Mouse (Mus musculus): ENCODE data around the gene Akap11. TPM values are rescaled to one million over a fixed set of nuclear protein-coding genes. Genes with fewer than 3 reads are reported as not detected.
A peak's percentile ranks its signal among the peaks of the same experiment; 100 is the strongest.

Akap11 gene
- polyA plus RNA-seq, 1 experiment from 2014 or later = 17.6 TPM

DNA sequence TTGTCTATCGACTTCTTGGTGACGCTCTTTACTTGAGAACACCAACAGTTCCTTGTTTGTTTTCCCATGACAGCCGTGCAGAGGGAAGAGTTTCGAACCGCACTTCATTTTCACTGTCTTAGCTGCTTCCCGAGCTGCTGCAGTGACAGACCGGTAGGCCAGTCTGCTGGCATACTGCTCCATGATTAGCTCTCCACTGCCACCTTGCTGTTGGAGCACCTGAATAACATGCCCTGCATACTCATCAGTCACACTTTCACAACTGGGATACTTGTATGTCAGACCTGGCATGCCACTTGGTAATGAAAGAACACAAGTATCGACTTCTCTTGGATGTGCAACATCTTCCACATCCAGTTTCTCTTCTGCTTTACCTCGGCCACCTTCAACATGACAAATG, 25.9 kb downstream of the Akap11 start:
- Histone ChIP-seq H3K4me3 (replicated peaks; ENCODE audit: low read length) (no peak overlapping the region), H3K27ac (ENCODE audit: low read length) (no peak overlapping the region), H3K27me3 (ENCODE audit: control insufficient read depth, insufficient read depth, low read length) (no peaks in the 10 kb centered on the region), H3K36me3 (ENCODE audit: control insufficient read depth, insufficient read depth, low read length) (peaks cover 12% of the 10 kb centered on the region; the same call in 1 of the 2 replicates), H3K4me2 (ENCODE audit: low read depth, low read length) (no peak overlapping the region), H3K9ac (ENCODE audit: low read length) (no peak overlapping the region), H3K9me3 (replicated peaks; ENCODE audit: control insufficient read depth, low read length) (no peaks in the 10 kb centered on the region), H3K4me1 (ENCODE audit: control insufficient read depth, insufficient read depth, low read length) (no peaks in the 10 kb centered on the region)
- no peak for ATAC-seq (ENCODE audit: insufficient read depth, low FRiP score)
- 77% methylated on average over 9 of the region's 9 CpGs for WGBS

DNA sequence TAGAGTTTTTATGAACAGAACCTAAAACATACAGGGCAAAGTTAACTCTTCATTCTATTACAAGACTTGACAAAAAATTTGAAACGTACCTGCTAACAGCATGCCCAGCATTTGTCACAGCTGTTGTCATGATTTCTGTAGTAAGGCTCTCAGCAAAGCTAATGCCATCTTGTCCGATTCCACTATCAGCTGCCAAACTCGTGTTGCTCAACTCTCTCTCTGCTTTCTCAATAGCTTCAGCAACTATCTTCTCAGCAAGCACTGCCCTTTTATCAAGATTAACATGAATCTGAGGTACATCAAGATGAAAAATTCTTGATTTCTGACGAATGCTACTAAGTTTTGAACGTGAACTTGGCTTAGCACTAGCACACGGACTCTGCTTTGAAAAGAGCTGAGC, 26.8 kb downstream of the Akap11 start:
- H3K9me3 ChIP-seq (replicated peaks; ENCODE audit: control insufficient read depth, low read length) = no peaks in the 10 kb centered on the region
- H3K36me3 ChIP-seq (ENCODE audit: control insufficient read depth, insufficient read depth, low read length) = peaks cover 12% of the 10 kb centered on the region; the same call in 1 of the 2 replicates
- H3K4me2 ChIP-seq (ENCODE audit: low read depth, low read length) = no peak overlapping the region
- no peak overlapping the region for H3K9ac ChIP-seq (ENCODE audit: low read length)
- no peak overlapping the region for H3K27ac ChIP-seq (ENCODE audit: low read length)
- H3K4me1 ChIP-seq (ENCODE audit: control insufficient read depth, insufficient read depth, low read length) = no peaks in the 10 kb centered on the region
- ATAC-seq (ENCODE audit: insufficient read depth, low FRiP score) = no peak
- no peak overlapping the region for H3K4me3 ChIP-seq (replicated peaks; ENCODE audit: low read length)
- no peaks in the 10 kb centered on the region for H3K27me3 ChIP-seq (ENCODE audit: control insufficient read depth, insufficient read depth, low read length)
- WGBS = 91% methylated on average over 6 of the region's 6 CpGs

DNA sequence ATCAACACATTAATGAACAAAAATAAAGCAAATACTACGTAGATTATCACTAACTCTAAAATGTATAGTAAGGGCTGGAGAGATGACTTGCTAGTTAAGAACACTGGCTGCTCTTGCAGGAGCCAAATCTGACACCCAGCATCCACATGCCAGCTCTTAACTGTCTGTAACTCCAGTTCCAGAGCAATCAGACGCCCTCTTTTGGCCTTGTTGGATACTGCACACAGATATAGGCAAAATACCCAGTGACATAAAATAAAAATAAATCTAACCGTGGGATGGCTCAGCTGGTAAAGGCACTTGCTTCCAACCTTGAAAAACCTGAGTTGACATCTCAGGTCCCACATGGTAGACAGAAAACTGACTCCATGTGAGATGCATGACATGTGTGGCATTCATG, 36.0 kb downstream of the Akap11 start:
- no peak overlapping the region for H3K4me2 ChIP-seq (ENCODE audit: low read depth, low read length)
- no peak for ATAC-seq (ENCODE audit: insufficient read depth, low FRiP score)
- no peaks in the 10 kb centered on the region for H3K27me3 ChIP-seq (ENCODE audit: control insufficient read depth, insufficient read depth, low read length)
- 73% methylated on average over 3 of the region's 3 CpGs for WGBS
- no peak overlapping the region for H3K27ac ChIP-seq (ENCODE audit: low read length)
- no peak overlapping the region for H3K4me3 ChIP-seq (replicated peaks; ENCODE audit: low read length)
- H3K36me3 ChIP-seq (ENCODE audit: control insufficient read depth, insufficient read depth, low read length) = peaks cover 7% of the 10 kb centered on the region
- H3K9me3 ChIP-seq (replicated peaks; ENCODE audit: control insufficient read depth, low read length) = no peaks in the 10 kb centered on the region
- no peak overlapping the region for H3K9ac ChIP-seq (ENCODE audit: low read length)
- no peaks in the 10 kb centered on the region for H3K4me1 ChIP-seq (ENCODE audit: control insufficient read depth, insufficient read depth, low read length)

DNA sequence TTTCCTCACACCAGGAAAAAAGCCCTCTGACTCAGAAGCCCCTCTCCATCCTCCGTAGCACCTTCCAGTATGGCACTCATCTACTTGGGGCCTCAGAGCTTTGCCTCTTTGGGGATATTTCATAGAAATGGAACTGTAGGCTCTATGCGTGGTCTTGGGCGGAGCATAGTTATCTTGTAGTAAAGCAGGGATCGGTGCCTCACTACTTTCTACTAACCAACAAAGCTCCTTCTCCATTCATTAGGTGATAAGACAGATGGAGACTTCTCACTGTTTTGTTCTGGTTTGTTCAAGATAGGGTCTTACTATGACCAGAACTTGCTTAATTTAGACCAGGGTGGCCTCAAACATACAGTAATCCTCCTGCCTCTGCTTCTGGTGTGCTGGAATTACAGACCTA, 39.9 kb downstream of the Akap11 start:
- Histone ChIP-seq H3K9me3 (replicated peaks; ENCODE audit: control insufficient read depth, low read length) (no peaks in the 10 kb centered on the region), H3K27ac (ENCODE audit: low read length) (no peak overlapping the region), H3K36me3 (ENCODE audit: control insufficient read depth, insufficient read depth, low read length) (peaks cover 7% of the 10 kb centered on the region), H3K9ac (ENCODE audit: low read length) (no peak overlapping the region), H3K4me3 (replicated peaks; ENCODE audit: low read length) (no peak overlapping the region), H3K27me3 (ENCODE audit: control insufficient read depth, insufficient read depth, low read length) (no peaks in the 10 kb centered on the region), H3K4me2 (ENCODE audit: low read depth, low read length) (no peak overlapping the region), H3K4me1 (ENCODE audit: control insufficient read depth, insufficient read depth, low read length) (no peaks in the 10 kb centered on the region)
- no peak; the same call in 1 of the 2 replicates for ATAC-seq (ENCODE audit: insufficient read depth, low FRiP score)
- 89% methylated on average over 4 of the region's 4 CpGs for WGBS

DNA sequence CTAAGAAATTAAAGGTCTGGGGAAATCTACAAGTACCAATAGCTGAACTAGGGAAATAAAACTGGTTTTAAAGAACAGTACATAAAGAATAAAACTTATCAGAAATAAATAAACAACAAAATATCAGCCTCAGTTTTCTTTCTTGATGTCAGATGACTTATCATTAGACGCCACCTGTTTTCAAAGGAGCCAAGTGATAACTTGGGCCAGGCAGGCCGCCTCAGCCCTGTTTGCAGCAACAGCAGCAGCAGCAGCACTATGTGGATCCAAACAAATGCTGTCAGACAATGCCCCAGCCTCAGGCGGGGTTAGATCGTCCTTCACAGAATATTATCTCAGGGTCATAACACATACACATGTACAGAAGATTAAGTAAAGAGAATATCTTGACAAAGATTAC, 41.4 kb downstream of the Akap11 start:
- Histone ChIP-seq H3K9ac (ENCODE audit: low read length) (no peak overlapping the region), H3K9me3 (replicated peaks; ENCODE audit: control insufficient read depth, low read length) (no peaks in the 10 kb centered on the region), H3K36me3 (ENCODE audit: control insufficient read depth, insufficient read depth, low read length) (no peaks in the 10 kb centered on the region), H3K27ac (ENCODE audit: low read length) (no peak overlapping the region), H3K4me3 (replicated peaks; ENCODE audit: low read length) (no peak overlapping the region), H3K4me2 (ENCODE audit: low read depth, low read length) (no peak overlapping the region), H3K27me3 (ENCODE audit: control insufficient read depth, insufficient read depth, low read length) (no peaks in the 10 kb centered on the region), H3K4me1 (ENCODE audit: control insufficient read depth, insufficient read depth, low read length) (no peaks in the 10 kb centered on the region)
- WGBS = 68% methylated on average over 4 of the region's 4 CpGs
- ATAC-seq (ENCODE audit: insufficient read depth, low FRiP score) = no peak

DNA sequence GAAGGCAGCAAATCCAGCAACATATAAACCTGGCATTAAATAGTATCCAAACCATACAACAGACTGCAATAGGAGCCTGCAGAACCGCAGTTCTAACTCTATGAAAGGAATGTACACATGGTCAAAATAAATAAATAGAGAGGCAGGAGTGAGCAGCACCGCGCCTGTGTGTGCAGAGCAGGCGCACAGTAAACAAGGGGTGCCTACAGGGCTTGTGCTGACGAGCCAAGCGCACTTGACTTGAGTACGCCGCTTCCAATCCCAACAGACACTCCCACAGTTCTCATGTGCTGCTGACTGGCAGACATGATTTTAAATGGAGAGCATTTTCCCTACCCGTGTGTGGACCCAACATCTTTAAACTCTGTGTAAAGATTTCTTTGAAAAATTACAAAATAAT, 44.0 kb downstream of the Akap11 start:
- WGBS = 53% methylated on average over 9 of the region's 9 CpGs

DNA sequence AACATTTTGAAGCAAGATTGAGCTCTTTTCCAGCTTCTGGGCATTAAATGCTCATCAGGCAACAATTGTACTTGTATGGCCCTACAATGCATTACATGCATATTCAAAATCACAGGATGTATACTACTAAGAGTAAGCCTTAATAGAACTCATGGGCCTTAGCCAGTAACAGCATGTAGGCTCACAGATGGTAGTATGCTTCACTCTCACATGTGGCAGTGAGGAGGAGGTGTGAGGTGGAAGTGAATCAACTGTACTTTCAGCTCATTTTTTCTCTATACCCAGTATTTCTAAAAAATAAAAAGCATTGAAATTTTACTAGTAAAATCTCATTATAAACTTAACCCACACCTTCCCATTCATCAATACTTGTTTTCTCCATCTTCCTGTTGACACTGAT, 45.2 kb downstream of the Akap11 start:
- Histone ChIP-seq H3K4me2 (ENCODE audit: low read depth, low read length) (no peak overlapping the region), H3K9me3 (replicated peaks; ENCODE audit: control insufficient read depth, low read length) (no peaks in the 10 kb centered on the region), H3K27ac (ENCODE audit: low read length) (no peak overlapping the region), H3K4me1 (ENCODE audit: control insufficient read depth, insufficient read depth, low read length) (no peaks in the 10 kb centered on the region), H3K36me3 (ENCODE audit: control insufficient read depth, insufficient read depth, low read length) (no peaks in the 10 kb centered on the region), H3K4me3 (replicated peaks; ENCODE audit: low read length) (no peak overlapping the region), H3K9ac (ENCODE audit: low read length) (no peak overlapping the region), H3K27me3 (ENCODE audit: control insufficient read depth, insufficient read depth, low read length) (no peaks in the 10 kb centered on the region)
- no peak for ATAC-seq (ENCODE audit: insufficient read depth, low FRiP score)

More for the DNA sequence above, 44.0 kb downstream of the Akap11 start:
- Histone ChIP-seq H3K27me3 (ENCODE audit: control insufficient read depth, insufficient read depth, low read length) (no peaks in the 10 kb centered on the region), H3K27ac (ENCODE audit: low read length) (no peak overlapping the region), H3K36me3 (ENCODE audit: control insufficient read depth, insufficient read depth, low read length) (no peaks in the 10 kb centered on the region), H3K4me3 (replicated peaks; ENCODE audit: low read length) (no peak overlapping the region), H3K9me3 (replicated peaks; ENCODE audit: control insufficient read depth, low read length) (no peaks in the 10 kb centered on the region), H3K9ac (ENCODE audit: low read length) (no peak overlapping the region), H3K4me2 (ENCODE audit: low read depth, low read length) (no peak overlapping the region), H3K4me1 (ENCODE audit: control insufficient read depth, insufficient read depth, low read length) (no peaks in the 10 kb centered on the region)
- no peak for ATAC-seq (ENCODE audit: insufficient read depth, low FRiP score)

DNA sequence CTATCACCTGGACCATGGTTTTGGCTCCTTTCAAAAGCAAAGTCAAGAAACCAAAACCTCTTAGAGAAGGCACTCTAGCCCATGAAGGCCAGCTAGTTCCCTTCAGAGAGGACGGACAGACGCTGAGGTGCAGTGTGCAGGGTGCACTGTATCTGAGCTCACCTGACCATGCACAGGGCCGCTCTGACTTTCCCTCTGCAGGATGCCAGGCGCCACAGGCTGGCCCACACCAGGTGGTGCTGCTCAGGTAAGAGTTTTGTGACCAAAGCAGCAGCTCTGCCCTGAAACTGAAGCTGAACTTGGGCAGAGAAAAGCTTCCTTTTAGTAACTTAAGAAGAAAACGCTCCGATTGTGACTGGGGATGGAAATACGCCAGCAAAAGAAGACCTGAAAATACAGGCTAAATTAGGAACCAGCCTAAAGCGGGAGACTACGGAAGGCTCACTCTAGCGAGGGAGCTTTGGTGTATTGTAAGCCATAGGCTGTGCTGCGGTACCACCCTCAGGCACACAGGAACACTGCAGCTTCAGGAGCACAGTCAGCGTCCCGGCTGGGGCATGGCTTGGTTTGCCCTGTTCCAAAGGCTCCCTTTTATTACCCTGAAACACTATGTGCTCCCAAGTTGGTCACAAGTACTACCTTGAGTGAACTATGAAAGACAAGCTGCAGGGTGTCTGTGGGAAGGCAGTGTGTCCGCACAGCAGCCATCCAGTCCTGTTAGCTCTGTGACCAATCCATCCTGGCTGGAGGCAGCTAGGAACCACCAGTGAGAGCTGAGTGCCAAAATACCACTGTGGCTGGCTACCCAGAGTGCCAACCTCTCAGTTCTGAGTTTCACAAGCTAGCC, 54.0 kb downstream of the Akap11 start:
- Histone ChIP-seq H3K27me3 (ENCODE audit: control insufficient read depth, insufficient read depth, low read length) (no peaks in the 10 kb centered on the region), H3K27ac (ENCODE audit: low read length) (no peak overlapping the region), H3K4me3 (replicated peaks; ENCODE audit: low read length) (peak overlapping the region; percentile 14; the same call in 1 of the 2 replicates), H3K9me3 (replicated peaks; ENCODE audit: control insufficient read depth, low read length) (no peaks in the 10 kb centered on the region), H3K4me1 (ENCODE audit: control insufficient read depth, insufficient read depth, low read length) (no peaks in the 10 kb centered on the region), H3K36me3 (ENCODE audit: control insufficient read depth, insufficient read depth, low read length) (no peaks in the 10 kb centered on the region), H3K9ac (ENCODE audit: low read length) (0 out of 2 replicates have a peak overlapping the region, but pooled peaks have one; percentile 48), H3K4me2 (ENCODE audit: low read depth, low read length) (peak overlapping the region; percentile 46)
- peak; percentile 86; the same call in 1 of the 2 replicates for ATAC-seq (ENCODE audit: insufficient read depth, low FRiP score)
- WGBS = 20% methylated on average over 14 of the region's 14 CpGs

DNA sequence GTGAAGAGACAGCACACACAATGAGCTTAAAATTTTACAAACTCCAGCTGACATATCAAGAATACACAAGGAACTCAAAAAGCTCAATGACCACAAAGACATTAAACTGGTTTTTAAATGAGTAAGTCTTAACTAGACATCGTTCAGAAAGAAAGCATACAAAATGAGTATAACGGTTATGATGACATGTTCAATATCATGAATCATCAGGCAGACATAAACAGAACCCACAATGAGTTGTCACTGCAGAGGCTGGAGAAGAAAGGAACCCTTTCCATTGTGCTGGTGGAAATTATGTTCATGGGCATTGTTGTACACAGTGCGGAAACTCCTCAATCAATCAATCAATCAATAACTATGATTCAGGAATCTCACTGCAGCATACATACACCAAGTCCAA, 62.5 kb downstream of the Akap11 start:
- H3K27ac ChIP-seq (ENCODE audit: low read length) = no peak overlapping the region
- no peak overlapping the region for H3K4me3 ChIP-seq (replicated peaks; ENCODE audit: low read length)
- H3K4me2 ChIP-seq (ENCODE audit: low read depth, low read length) = no peak overlapping the region
- no peaks in the 10 kb centered on the region for H3K27me3 ChIP-seq (ENCODE audit: control insufficient read depth, insufficient read depth, low read length)
- ATAC-seq (ENCODE audit: insufficient read depth, low FRiP score) = no peak
- H3K36me3 ChIP-seq (ENCODE audit: control insufficient read depth, insufficient read depth, low read length) = no peaks in the 10 kb centered on the region
- no peaks in the 10 kb centered on the region for H3K4me1 ChIP-seq (ENCODE audit: control insufficient read depth, insufficient read depth, low read length)
- WGBS = 64% methylated on average over 3 of the region's 3 CpGs
- no peaks in the 10 kb centered on the region for H3K9me3 ChIP-seq (replicated peaks; ENCODE audit: control insufficient read depth, low read length)
- H3K9ac ChIP-seq (ENCODE audit: low read length) = no peak overlapping the region
